Mouse (Mus musculus) adrenal gland, postnatal 10 days (tissue): ENCODE data around the gene Iqgap2. TPM values are rescaled to one million over a fixed set of nuclear protein-coding genes. Genes with fewer than 3 reads are reported as not detected.
A peak's percentile ranks its signal among the peaks of the same experiment; 100 is the strongest.

Experiments used
- DNase-seq: peaks from one replicate; pipeline ENCODE4 v3.0.0; 2021; ENCODE audit warnings: mixed read lengths
- total RNA-seq, 2 experiments: library from RNA; stranded (reverse); gene quantifications; 2 replicates each; pipeline ENCODE4 v1.2.3; 2021

Gene Iqgap2
- total RNA-seq, 2 experiments from 2014 or later = 63.8 to 81.7 TPM

GRCm38 (mm10) chr13:95887375-95887774, 4.3 kb downstream of the Iqgap2 start:
- DNase-seq = no peak

- DNase-seq = no peak
These were observed 7.3 kb downstream of the Iqgap2 start for GRCm38 (mm10) chr13:95884455-95884854.

- no peak for DNase-seq
These were observed 9.7 kb downstream of the Iqgap2 start for GRCm38 (mm10) chr13:95882001-95882400.

- DNase-seq = no peak
These were observed 10.3 kb downstream of the Iqgap2 start for GRCm38 (mm10) chr13:95881427-95881826.

- no peak for DNase-seq
These were observed 11.1 kb downstream of the Iqgap2 start for GRCm38 (mm10) chr13:95880633-95881032.

GRCm38 (mm10) chr13:95871993-95872392, 19.7 kb downstream of the Iqgap2 start:
- DNase-seq = no peak

GRCm38 (mm10) chr13:95870626-95871025, 21.1 kb downstream of the Iqgap2 start:
- DNase-seq = no peak

- DNase-seq = no peak
These were observed 22.7 kb downstream of the Iqgap2 start for GRCm38 (mm10) chr13:95868896-95869540.

GRCm38 (mm10) chr13:95862201-95862600, 29.5 kb downstream of the Iqgap2 start:
- no peak for DNase-seq

- DNase-seq = no peak
These were observed 32.5 kb downstream of the Iqgap2 start for GRCm38 (mm10) chr13:95859271-95859670.

GRCm38 (mm10) chr13:95858866-95859265, 32.9 kb downstream of the Iqgap2 start:
- DNase-seq = no peak

- no peak for DNase-seq
These were observed 36.2 kb downstream of the Iqgap2 start for GRCm38 (mm10) chr13:95855537-95855936.

GRCm38 (mm10) chr13:95851611-95852010, 40.1 kb downstream of the Iqgap2 start:
- DNase-seq = peak; percentile 31

- DNase-seq = no peak
These were observed 41.3 kb downstream of the Iqgap2 start for GRCm38 (mm10) chr13:95850451-95850850.

GRCm38 (mm10) chr13:95849501-95850007, 42.2 kb downstream of the Iqgap2 start:
- DNase-seq = peak; percentile 38

GRCm38 (mm10) chr13:95846364-95846763, 45.4 kb downstream of the Iqgap2 start:
- DNase-seq = no peak

- no peak for DNase-seq
These were observed 46.8 kb downstream of the Iqgap2 start for GRCm38 (mm10) chr13:95844950-95845349.

- peak; percentile 83 for DNase-seq
These were observed 48.2 kb downstream of the Iqgap2 start for GRCm38 (mm10) chr13:95843411-95844026.

GRCm38 (mm10) chr13:95842803-95843202, 48.9 kb downstream of the Iqgap2 start:
- DNase-seq = no peak

- no peak for DNase-seq
These were observed 49.8 kb downstream of the Iqgap2 start for GRCm38 (mm10) chr13:95841946-95842345.

- DNase-seq = no peak
These were observed 54.8 kb downstream of the Iqgap2 start for GRCm38 (mm10) chr13:95836944-95837343.

- DNase-seq = no peak
These were observed 58.2 kb downstream of the Iqgap2 start for GRCm38 (mm10) chr13:95833473-95833872.

GRCm38 (mm10) chr13:95832712-95833111, 59.0 kb downstream of the Iqgap2 start:
- DNase-seq = no peak

- DNase-seq = peak; percentile 36
These were observed 60.0 kb downstream of the Iqgap2 start for GRCm38 (mm10) chr13:95831760-95832159.
